Mouse (Mus musculus): ENCODE data around the gene Enthd1.

- TF ChIP-seq CTCF (conservative IDR thresholded peaks at IDR 0.05; ENCODE audit: low read length) (no peak), NANOG (IDR thresholded peaks at IDR 0.05; ENCODE audit: borderline replicate concordance, low read length) (no peak)
These were observed 154.3 kb downstream of the Enthd1 start for GRCm38 (mm10) chr15:80410661-80411060.
